Mouse (Mus musculus) cerebellum, adult 2 months (tissue): ENCODE results near the gene Samd4.

Experiments
- CTCF ChIP-seq: fragments of 200-500 bp; IDR thresholded peaks from 2 replicates; pipeline ENCODE4 v1.5.1; 2011; ENCODE audit warnings: low read depth, mild to moderate bottlenecking, control low read depth, low read length, moderate library complexity, borderline replicate concordance; ENCODE audit not compliant: insufficient read depth
- POLR2A ChIP-seq: fragments of 200-500 bp; IDR thresholded peaks from 2 replicates; pipeline ENCODE4 v1.6.1; 2011; ENCODE audit warnings: low read length, control low read depth, borderline replicate concordance; ENCODE audit not compliant: insufficient read depth

DNA sequence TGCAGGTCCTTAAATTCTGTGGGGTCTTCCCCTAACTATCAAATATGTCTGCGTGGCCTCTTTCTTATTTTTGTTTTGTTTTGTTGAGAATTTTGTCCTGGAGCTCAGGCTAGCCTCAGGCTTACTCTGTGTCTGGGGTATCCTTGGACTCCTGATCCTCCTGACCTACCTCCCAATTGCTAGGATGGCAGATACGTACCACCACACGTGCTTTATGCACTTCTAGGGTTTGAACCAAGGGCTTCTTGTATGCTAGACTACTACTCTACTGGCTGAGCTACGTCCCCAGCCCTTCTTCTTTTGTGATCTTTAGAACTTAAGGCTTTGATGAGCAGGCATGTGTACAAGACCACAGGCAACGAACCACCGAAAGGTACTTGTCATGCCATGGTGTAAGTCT, 45.9 kb downstream of the Samd4 start:
- no peak for TF ChIP-seq POLR2A
- no peak for TF ChIP-seq CTCF
